Mouse (Mus musculus) adrenal gland, adult 18-20 months (tissue): ENCODE data around the gene Cul9. TPM values are rescaled to one million over a fixed set of nuclear protein-coding genes. Genes with fewer than 3 reads are reported as not detected.

ENCODE experiments used
- DNase-seq, 2 experiments: peaks; one replicate each; pipeline ENCODE4 v3.0.0; 2021 to 2022; ENCODE audit warnings: low spot score in 2 of 2
- microRNA-seq, 2 experiments: library from miRNA; unstranded; fragments of <30 nt; microRNA quantifications; one replicate each; pipeline ENCODE4 v1.2.0; 2021; ENCODE audit warnings: borderline number of aligned reads in 2 of 2
- total RNA-seq, 2 experiments: library from RNA; stranded (reverse); gene quantifications; 1 replicate in 1 of 2; 2 replicates in 1 of 2; pipeline ENCODE4 v1.2.3; 2021

Gene Cul9
- total RNA-seq, 2 experiments from 2014 or later, result 24.8 to 30.1 TPM

- DNase-seq, result no peak
Observed at GRCm38 (mm10) chr17:46453970-46454411, 92.2 kb downstream of the Cul9 start.

- DNase-seq, result no peak
Observed at GRCm38 (mm10) chr17:46453302-46453948, 92.8 kb downstream of the Cul9 start.

GRCm38 (mm10) chr17:46452683-46453082 is 93.5 kb downstream of the Cul9 start:
- no peak for DNase-seq

Small RNAs within 50 kb of the gene (microRNA-seq; reads per million reads assigned to microRNA genes)
- 0.95 to 3.1 reads per million in 2 experiments for gene Mir6976

Other genes starting within 250 kb of the Cul9 start
- under 1 TPM in 1 of 2 experiments, not detected in 1; 0.23 TPM for gene Dlk2, start 249.0 kb downstream of the Cul9 start, total RNA-seq
- 1 to 10 TPM; 6.8 to 7.0 TPM for gene Abcc10, start 218.0 kb downstream of the Cul9 start, total RNA-seq
- gene Zfp318, start 162.7 kb downstream of the Cul9 start, total RNA-seq, result 10 to 100 TPM; 18.9 to 25.9 TPM
- gene Crip3, start 117.5 kb downstream of the Cul9 start, total RNA-seq, result under 1 TPM; 0.32 to 0.63 TPM
- gene Slc22a7, start 107.9 kb downstream of the Cul9 start, total RNA-seq, result not detected
- gene Ttbk1, start 58.7 kb downstream of the Cul9 start, total RNA-seq, result 1 to 10 TPM in 1 of 2 experiments, under 1 TPM in 1; 0.96 to 1.0 TPM
- gene Dnph1, start 49.7 kb downstream of the Cul9 start, total RNA-seq, result 1 to 10 TPM; 3.2 to 6.0 TPM
- 10 to 100 TPM; 40.8 to 66.6 TPM for gene Srf, start 9.8 kb upstream of the Cul9 start, total RNA-seq
- 1 to 10 TPM; 2.7 to 5.8 TPM for gene Ptk7, start 83.1 kb upstream of the Cul9 start, total RNA-seq
- gene Klc4, start 99.6 kb upstream of the Cul9 start, total RNA-seq, result 10 to 100 TPM; 35.8 to 47.6 TPM
- 10 to 100 TPM; 97.8 to 99.8 TPM for gene Mrpl2, start 99.8 kb upstream of the Cul9 start, total RNA-seq
- 10 to 100 TPM; 32.1 to 36.3 TPM for gene Cul7, start 103.9 kb upstream of the Cul9 start, total RNA-seq
- gene Rrp36, start 128.0 kb upstream of the Cul9 start, total RNA-seq, result 10 to 100 TPM; 25.9 to 29.8 TPM
- 100 to 1,000 TPM; 100 to 107 TPM for gene Mea1, start 132.4 kb upstream of the Cul9 start, total RNA-seq
- gene Klhdc3, start 134.5 kb upstream of the Cul9 start, total RNA-seq, result 10 to 100 TPM; 47.6 to 69.9 TPM
- gene Ppp2r5d, start 158.7 kb upstream of the Cul9 start, total RNA-seq, result 10 to 100 TPM; 40.2 to 46.5 TPM
- 10 to 100 TPM; 64.1 to 70.7 TPM for gene Pex6, start 165.1 kb upstream of the Cul9 start, total RNA-seq
- gene Gnmt, start 182.8 kb upstream of the Cul9 start, total RNA-seq, result 1 to 10 TPM; 1.2 to 2.0 TPM
- gene Cnpy3, start 205.8 kb upstream of the Cul9 start, total RNA-seq, result 10 to 100 TPM; 44.8 to 55.9 TPM
- gene Ptcra, start 217.3 kb upstream of the Cul9 start, total RNA-seq, result not detected
- 10 to 100 TPM; 39.6 to 63.0 TPM for gene 2310039H08Rik, start 226.2 kb upstream of the Cul9 start, total RNA-seq
- 100 to 1,000 TPM in 1 of 2 experiments, 10 to 100 TPM in 1; 93.5 to 103 TPM for gene Rpl7l1, start 236.3 kb upstream of the Cul9 start, total RNA-seq